Mouse (Mus musculus): ENCODE measurements around the gene Olfr101. TPM values are rescaled to one million over a fixed set of nuclear protein-coding genes. Genes with fewer than 3 reads are reported as not detected.

The Olfr101 gene
- polyA plus RNA-seq (2015; fragmentation: Nextera tagmentation; extraction: Ambion mirVana), result not detected in 2 replicates

GRCm38 (mm10) chr17:37304213-37304612 is at the start of gene Olfr101:
TSS of gene Olfr101 (minus strand) at chr17:37304313.
- H3K27me3 ChIP-seq (replicated peaks; ENCODE audit: control insufficient read depth, insufficient read depth, low read length), result no peaks in the 10 kb centered on the region
- H3K9ac ChIP-seq (ENCODE audit: low read depth, low read length), result no peak within 1 kb of the TSS
- 84% methylated on average over 4 of the region's 4 CpGs for WGBS
- ATAC-seq, result no peak
- H3K4me3 ChIP-seq (ENCODE audit: low read length), result no peak within 1 kb of the TSS
- no peaks in the 10 kb centered on the region for H3K9me3 ChIP-seq (ENCODE audit: control insufficient read depth, low read length)
- no peaks in the 10 kb centered on the region for H3K4me1 ChIP-seq (ENCODE audit: control insufficient read depth, insufficient read depth, low read length)
- H3K27ac ChIP-seq (ENCODE audit: low read length), result no peak within 1 kb of the TSS
- no peak within 1 kb of the TSS for H3K4me2 ChIP-seq (ENCODE audit: low read depth, low read length)
- no peaks in the 10 kb centered on the region for H3K36me3 ChIP-seq (ENCODE audit: control insufficient read depth, insufficient read depth, low read length)

- Histone ChIP-seq H3K9ac (ENCODE audit: low read depth, low read length) (no peak within 1 kb of the TSS), H3K36me3 (ENCODE audit: control insufficient read depth, insufficient read depth, low read length) (no peaks in the 10 kb centered on the region), H3K9me3 (ENCODE audit: control insufficient read depth, low read length) (no peaks in the 10 kb centered on the region), H3K4me3 (ENCODE audit: low read length) (no peak within 1 kb of the TSS), H3K4me2 (ENCODE audit: low read depth, low read length) (no peak within 1 kb of the TSS), H3K27ac (ENCODE audit: low read length) (no peak within 1 kb of the TSS), H3K4me1 (ENCODE audit: control insufficient read depth, insufficient read depth, low read length) (no peaks in the 10 kb centered on the region), H3K27me3 (replicated peaks; ENCODE audit: control insufficient read depth, insufficient read depth, low read length) (no peaks in the 10 kb centered on the region)
- 88% methylated on average over 2 of the region's 2 CpGs for WGBS
- no peak for ATAC-seq
Observed at GRCm38 (mm10) chr17:37339598-37339997, 35.5 kb upstream of the Olfr101 start, which contains the start of gene Olfr103. TSS of gene Olfr103 (minus strand) at chr17:37339698.

GRCm38 (mm10) chr17:37316954-37317353 is 12.8 kb upstream of the Olfr101 start, which contains the start of gene Olfr102:
TSS of gene Olfr102 (minus strand) at chr17:37317054.
- H3K4me1 ChIP-seq (ENCODE audit: control insufficient read depth, insufficient read depth, low read length), result no peaks in the 10 kb centered on the region

GRCm38 (mm10) chr17:37310146-37310699 is 6.1 kb upstream of the Olfr101 start:
- H3K4me3 ChIP-seq (ENCODE audit: low read length), result no peak overlapping the region
- no peaks in the 10 kb centered on the region for H3K36me3 ChIP-seq (ENCODE audit: control insufficient read depth, insufficient read depth, low read length)
- no peaks in the 10 kb centered on the region for H3K9me3 ChIP-seq (ENCODE audit: control insufficient read depth, low read length)
- ATAC-seq, result peak; percentile 94
- no peak overlapping the region for H3K4me2 ChIP-seq (ENCODE audit: low read depth, low read length)
- 25% methylated on average over 2 of the region's 2 CpGs for WGBS
- H3K27me3 ChIP-seq (replicated peaks; ENCODE audit: control insufficient read depth, insufficient read depth, low read length), result no peaks in the 10 kb centered on the region
- no peak overlapping the region for H3K9ac ChIP-seq (ENCODE audit: low read depth, low read length)
- H3K4me1 ChIP-seq (ENCODE audit: control insufficient read depth, insufficient read depth, low read length), result no peaks in the 10 kb centered on the region
- H3K27ac ChIP-seq (ENCODE audit: low read length), result no peak overlapping the region

More at GRCm38 (mm10) chr17:37316954-37317353, 12.8 kb upstream of the Olfr101 start, which contains the start of gene Olfr102:
- Histone ChIP-seq H3K4me3 (ENCODE audit: low read length) (no peak within 1 kb of the TSS), H3K27me3 (replicated peaks; ENCODE audit: control insufficient read depth, insufficient read depth, low read length) (no peaks in the 10 kb centered on the region), H3K36me3 (ENCODE audit: control insufficient read depth, insufficient read depth, low read length) (no peaks in the 10 kb centered on the region), H3K9ac (ENCODE audit: low read depth, low read length) (no peak within 1 kb of the TSS), H3K27ac (ENCODE audit: low read length) (no peak within 1 kb of the TSS), H3K9me3 (ENCODE audit: control insufficient read depth, low read length) (no peaks in the 10 kb centered on the region), H3K4me2 (ENCODE audit: low read depth, low read length) (no peak within 1 kb of the TSS)
- no peak for ATAC-seq

GRCm38 (mm10) chr17:37308483-37308882 is 4.4 kb upstream of the Olfr101 start:
- no peak for ATAC-seq
- H3K36me3 ChIP-seq (ENCODE audit: control insufficient read depth, insufficient read depth, low read length), result no peaks in the 10 kb centered on the region
- no peak overlapping the region for H3K4me2 ChIP-seq (ENCODE audit: low read depth, low read length)
- no peak overlapping the region for H3K27ac ChIP-seq (ENCODE audit: low read length)
- no peaks in the 10 kb centered on the region for H3K4me1 ChIP-seq (ENCODE audit: control insufficient read depth, insufficient read depth, low read length)
- no peak overlapping the region for H3K4me3 ChIP-seq (ENCODE audit: low read length)
- no peaks in the 10 kb centered on the region for H3K27me3 ChIP-seq (replicated peaks; ENCODE audit: control insufficient read depth, insufficient read depth, low read length)
- H3K9me3 ChIP-seq (ENCODE audit: control insufficient read depth, low read length), result no peaks in the 10 kb centered on the region
- no peak overlapping the region for H3K9ac ChIP-seq (ENCODE audit: low read depth, low read length)
- 43% methylated on average over 4 of the region's 4 CpGs for WGBS

- no peak within 1 kb of the TSS for H3K9ac ChIP-seq (ENCODE audit: low read depth, low read length)
- H3K4me1 ChIP-seq (ENCODE audit: control insufficient read depth, insufficient read depth, low read length), result no peaks in the 10 kb centered on the region
- H3K36me3 ChIP-seq (ENCODE audit: control insufficient read depth, insufficient read depth, low read length), result no peaks in the 10 kb centered on the region
- no peaks in the 10 kb centered on the region for H3K9me3 ChIP-seq (ENCODE audit: control insufficient read depth, low read length)
- H3K4me3 ChIP-seq (ENCODE audit: low read length), result no peak within 1 kb of the TSS
- H3K4me2 ChIP-seq (ENCODE audit: low read depth, low read length), result no peak within 1 kb of the TSS
- WGBS, result 77% methylated on average over 1 of the region's 1 CpGs
- H3K27me3 ChIP-seq (replicated peaks; ENCODE audit: control insufficient read depth, insufficient read depth, low read length), result no peaks in the 10 kb centered on the region
- ATAC-seq, result no peak
- no peak within 1 kb of the TSS for H3K27ac ChIP-seq (ENCODE audit: low read length)
Observed at GRCm38 (mm10) chr17:37283360-37283759, 20.8 kb downstream of the Olfr101 start, which contains the start of gene Olfr99. TSS of gene Olfr99 (minus strand) at chr17:37283460.

- Histone ChIP-seq H3K4me2 (ENCODE audit: low read depth, low read length) (no peak overlapping the region), H3K27ac (ENCODE audit: low read length) (no peak overlapping the region), H3K36me3 (ENCODE audit: control insufficient read depth, insufficient read depth, low read length) (no peaks in the 10 kb centered on the region), H3K9ac (ENCODE audit: low read depth, low read length) (no peak overlapping the region), H3K27me3 (replicated peaks; ENCODE audit: control insufficient read depth, insufficient read depth, low read length) (no peaks in the 10 kb centered on the region), H3K4me1 (ENCODE audit: control insufficient read depth, insufficient read depth, low read length) (no peaks in the 10 kb centered on the region), H3K9me3 (ENCODE audit: control insufficient read depth, low read length) (no peaks in the 10 kb centered on the region), H3K4me3 (ENCODE audit: low read length) (no peak overlapping the region)
- ATAC-seq, result no peak
- 90% methylated on average over 1 of the region's 1 CpGs for WGBS
Observed at GRCm38 (mm10) chr17:37280331-37280730, 23.8 kb downstream of the Olfr101 start.

GRCm38 (mm10) chr17:37276573-37276972 is 27.5 kb downstream of the Olfr101 start:
- H3K27me3 ChIP-seq (replicated peaks; ENCODE audit: control insufficient read depth, insufficient read depth, low read length), result no peaks in the 10 kb centered on the region
- no peaks in the 10 kb centered on the region for H3K4me1 ChIP-seq (ENCODE audit: control insufficient read depth, insufficient read depth, low read length)
- no peaks in the 10 kb centered on the region for H3K36me3 ChIP-seq (ENCODE audit: control insufficient read depth, insufficient read depth, low read length)
- no peak overlapping the region for H3K4me3 ChIP-seq (ENCODE audit: low read length)
- H3K9me3 ChIP-seq (ENCODE audit: control insufficient read depth, low read length), result no peaks in the 10 kb centered on the region
- ATAC-seq, result no peak
- H3K27ac ChIP-seq (ENCODE audit: low read length), result no peak overlapping the region
- no peak overlapping the region for H3K4me2 ChIP-seq (ENCODE audit: low read depth, low read length)
- no peak overlapping the region for H3K9ac ChIP-seq (ENCODE audit: low read depth, low read length)

GRCm38 (mm10) chr17:37275626-37276248 is 28.4 kb downstream of the Olfr101 start:
- Histone ChIP-seq H3K4me3 (ENCODE audit: low read length) (no peak overlapping the region), H3K27ac (ENCODE audit: low read length) (no peak overlapping the region), H3K9ac (ENCODE audit: low read depth, low read length) (no peak overlapping the region), H3K4me2 (ENCODE audit: low read depth, low read length) (no peak overlapping the region), H3K4me1 (ENCODE audit: control insufficient read depth, insufficient read depth, low read length) (no peaks in the 10 kb centered on the region), H3K9me3 (ENCODE audit: control insufficient read depth, low read length) (no peaks in the 10 kb centered on the region), H3K36me3 (ENCODE audit: control insufficient read depth, insufficient read depth, low read length) (no peaks in the 10 kb centered on the region), H3K27me3 (replicated peaks; ENCODE audit: control insufficient read depth, insufficient read depth, low read length) (no peaks in the 10 kb centered on the region)
- 82% methylated on average over 2 of the region's 2 CpGs for WGBS
- ATAC-seq, result no peak

All from intestine, embryonic 16.5 days (tissue).